Mouse (Mus musculus) embryonic fibroblast, embryonic 13.5 days (primary cell): ENCODE measurements around the gene Plekhg4.

Experiments used
- CTCF ChIP-seq: IDR thresholded peaks from 2 replicates; pipeline ENCODE4 v1.5.1; 2011; ENCODE audit warnings: mild to moderate bottlenecking, control low read depth, low read length, moderate library complexity, borderline replicate concordance; ENCODE audit not compliant: insufficient read depth
- POLR2A ChIP-seq: IDR thresholded peaks from 2 replicates; pipeline ENCODE4 v1.6.1; 2011; ENCODE audit warnings: low read depth, mild to moderate bottlenecking, control low read depth, low read length, moderate library complexity

GRCm38 (mm10) chr8:105413391-105413790 lies 40.3 kb downstream of the Plekhg4 start, which contains the start of the genes Kctd19 and Lrrc36:
- TF ChIP-seq POLR2A (no peak), CTCF (no peak)
